8 mouse cellular contexts compared by ENCODE assay signal in the genomic region with DNA sequence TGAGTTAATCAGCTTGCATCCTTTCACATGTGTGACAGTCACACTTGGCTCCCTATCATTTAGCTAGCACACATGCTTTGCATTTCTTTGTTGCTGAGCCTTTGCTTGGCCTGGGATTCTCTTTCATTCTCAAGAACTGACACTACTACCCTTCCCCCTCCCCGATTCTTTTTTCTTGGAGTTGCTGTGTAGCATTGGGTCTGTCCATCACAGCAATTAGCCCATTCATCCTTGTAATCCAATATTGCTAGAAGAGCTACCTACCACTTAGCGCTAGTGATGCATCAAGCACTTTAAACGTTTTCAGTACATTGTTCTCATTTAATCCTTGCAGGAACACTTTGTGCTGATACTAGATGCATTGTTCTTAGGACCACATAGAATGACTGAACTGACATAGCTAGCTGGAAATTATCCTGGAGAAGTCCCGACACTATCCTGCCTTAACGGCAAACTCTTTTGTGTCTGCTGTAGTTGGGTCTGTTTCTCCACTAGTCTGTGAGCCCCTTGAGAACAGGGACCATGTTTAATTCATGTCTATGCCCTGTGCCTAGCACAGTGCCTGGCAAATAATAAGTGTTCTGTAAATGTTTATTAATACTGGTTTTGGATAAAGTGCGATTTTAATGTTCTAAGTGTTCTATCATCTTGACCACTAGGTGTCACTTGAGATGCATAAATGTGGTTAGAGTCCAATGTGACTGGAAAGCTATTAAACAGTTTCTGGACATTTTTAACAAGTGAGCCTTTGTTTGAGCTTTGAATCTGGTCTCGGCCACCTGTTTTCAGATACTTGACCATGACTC. TPM values are rescaled to one million over a fixed set of nuclear protein-coding genes. Genes with fewer than 3 reads are reported as not detected.
A peak's percentile ranks its signal among the peaks of the same experiment; 100 is the strongest.
DNase-seq lines count a peak whose midpoint lies in the region; ATAC-seq lines count a peak whose summit lies in the region.
"Had no signal": no experiment of that assay in that cellular context is flagged by ENCODE, and none has a peak within 500 bp of the region (broad histone marks: within the 10 kb centered on the region; RNA-seq: fewer than 3 reads in every experiment).

No protein-coding gene starts in this region.

- ATAC-seq in common myeloid progenitor, adult 5-6 weeks (replicated peaks; ENCODE audit: low read depth, poor library complexity, severe bottlenecking), result peak; percentile 54; the same call in 1 of the 2 replicates
- no peak; the same call in 1 of the 2 replicates for ATAC-seq in midbrain, embryonic 14.5 days (ENCODE audit: low FRiP score, low TSS enrichment)

- H3K9ac ChIP-seq in midbrain, embryonic 14.5 days (replicated peaks; ENCODE audit: low read length), result no peak overlapping the region
- H3K9ac ChIP-seq: neural tube, embryonic 12.5 days had no signal

- 35% methylated on average over 7 of the region's 7 CpGs for WGBS in midbrain, embryonic 14.5 days

- H3K27me3 ChIP-seq in midbrain, embryonic 14.5 days (ENCODE audit: control insufficient read depth, insufficient read depth, low read length), result no peaks in the 10 kb centered on the region
- H3K27me3 ChIP-seq: neural tube, embryonic 12.5 days had no signal

- H3K36me3 ChIP-seq in midbrain, embryonic 14.5 days (ENCODE audit: control insufficient read depth, insufficient read depth, low read length), result peaks cover 1% of the 10 kb centered on the region; the same call in 1 of the 2 replicates
- H3K36me3 ChIP-seq: neural tube, embryonic 12.5 days had no signal

- H3K4me1 ChIP-seq in midbrain, embryonic 14.5 days (ENCODE audit: control insufficient read depth, insufficient read depth, low read length), result no peaks in the 10 kb centered on the region
- H3K4me1 ChIP-seq: neural tube, embryonic 12.5 days had no signal

- no peak overlapping the region for H3K4me2 ChIP-seq in midbrain, embryonic 14.5 days (ENCODE audit: low read length)
- H3K4me2 ChIP-seq: neural tube, embryonic 12.5 days had no signal

- peak; percentile 43 for DNase-seq in layer of hippocampus, adult 9-10 months (ENCODE audit: low spot score)
- no peak for DNase-seq in layer of hippocampus, postnatal 25 days (ENCODE audit: extremely low spot score in 1 of 2, low spot score in 1 of 2)
- DNase-seq in Muller cell, postnatal 12 days (ENCODE audit: inconsistent ontology term), result peak; percentile 54
- peak; percentile 70 for DNase-seq in midbrain, embryonic 14.5 days
- no peak for DNase-seq in cerebellum, adult 11 months
- no peak for DNase-seq in frontal cortex, postnatal 14 days (ENCODE audit: low spot score in 2 of 2)

- no peaks in the 10 kb centered on the region for H3K9me3 ChIP-seq in midbrain, embryonic 14.5 days (ENCODE audit: control insufficient read depth, low read length)
- H3K9me3 ChIP-seq: neural tube, embryonic 12.5 days had no signal

- H3K4me3 ChIP-seq in midbrain, embryonic 14.5 days (replicated peaks; ENCODE audit: low read depth, low read length), result no peak overlapping the region
- H3K4me3 ChIP-seq: neural tube, embryonic 12.5 days had no signal

- no peak overlapping the region for H3K27ac ChIP-seq in midbrain, embryonic 14.5 days (replicated peaks; ENCODE audit: low read depth, low read length)
- H3K27ac ChIP-seq: neural tube, embryonic 12.5 days had no signal

RNA-seq across cellular contexts. Expression of a gene that starts 40.2 kb away (rescaled TPM):
- 100 to 1,000 TPM; 102 to 103 TPM for total RNA-seq in layer of hippocampus, postnatal 25 days (2021)
- 5.3 and 12.1 TPM in 2 replicates for total RNA-seq in common myeloid progenitor, adult 5-6 weeks (2017)
- 48.7 and 55.1 TPM in 2 replicates for polyA plus RNA-seq in midbrain, embryonic 14.5 days (2014; fragmentation: Nextera tagmentation; extraction: Ambion mirVana)

RNA-seq across cellular contexts. Expression of a gene that starts 51.9 kb away (rescaled TPM):
- total RNA-seq in layer of hippocampus, postnatal 25 days (2021), result 10 to 100 TPM; 26.6 to 30.4 TPM
- total RNA-seq in common myeloid progenitor, adult 5-6 weeks (2017), result 26.9 and 29.2 TPM in 2 replicates
- polyA plus RNA-seq in midbrain, embryonic 14.5 days (2014; fragmentation: Nextera tagmentation; extraction: Ambion mirVana), result 50.4 and 66.9 TPM in 2 replicates

Comparison
In these comparisons a context has a peak if more than half of its experiments do, and no peak if none do; other contexts are left out.
1. DNase-seq: peak in layer of hippocampus, adult 9-10 months (single experiment), Muller cell, postnatal 12 days (single experiment) and midbrain, embryonic 14.5 days (single experiment); none in layer of hippocampus, postnatal 25 days (0 of 2), cerebellum, adult 11 months (single experiment) and frontal cortex, postnatal 14 days (0 of 2).